Mouse (Mus musculus) cortical plate, adult 2 months (tissue): ENCODE data around the gene Clptm1.

Experiments
- CTCF ChIP-seq: fragments of 200-500 bp; IDR thresholded peaks from 2 replicates; pipeline ENCODE4 v1.5.1; 2011; ENCODE audit warnings: mild to moderate bottlenecking, control low read depth, low read length; ENCODE audit not compliant: insufficient read depth; ENCODE audit errors: extremely low read depth
- POLR2A ChIP-seq: fragments of 200-500 bp; IDR thresholded peaks from 2 replicates; pipeline ENCODE4 v1.6.1; 2011; ENCODE audit warnings: mild to moderate bottlenecking, low read length, control low read depth; ENCODE audit not compliant: insufficient read depth; ENCODE audit errors: extremely low read depth

GRCm38 (mm10) chr7:19620811-19621210 lies 44.0 kb downstream of the Clptm1 start:
- TF ChIP-seq CTCF: no peak
- no peak for TF ChIP-seq POLR2A
